Mouse (Mus musculus) gastrocnemius, adult 2 months (tissue): ENCODE measurements at regions not wholly inside any gene's neighbourhood (a gene's known extent, or its start where the extent isn't known, plus 50 kb on each side); places are given as distances from the start of the nearest gene placed in this dataset.
A peak's percentile ranks its signal among the peaks of the same experiment; 100 is the strongest.

Experiments
- DNase-seq: peaks from one replicate; pipeline ENCODE4 v3.0.0; 2022
- H3K27ac ChIP-seq: fragments of 200-600 bp; 2 replicates; pipeline ENCODE4 v1.8.1; 2022; ENCODE audit warnings: mild to moderate bottlenecking
- H3K4me3 ChIP-seq: fragments of 200-600 bp; 2 replicates; pipeline ENCODE4 v1.8.1; 2022; ENCODE audit warnings: mild to moderate bottlenecking, moderate library complexity
- CTCF ChIP-seq: fragments of 200-600 bp; IDR thresholded peaks from 2 replicates; pipeline ENCODE4 v1.8.1; 2022; ENCODE audit warnings: antibody characterized with exemption, mild to moderate bottlenecking, moderate library complexity
- intact Hi-C: fragments of 180-260 bp; cut with DNase I; formaldehyde crosslinking; loops from one replicate; pipeline ENCODE4 v1.15.1; 2025

- H3K27ac ChIP-seq: peak overlapping the region; percentile 48
- intact Hi-C loops: no loop called here
- no peak for DNase-seq
Measured at GRCm38 (mm10) chr13:97847561-97847960, 87.1 kb upstream of the Gm10260 start.

GRCm38 (mm10) chr13:97845148-97845547 is 84.7 kb upstream of the Gm10260 start:
- intact Hi-C loops: no loop called here
- no peak for DNase-seq
- H3K27ac ChIP-seq: no peak overlapping the region
- H3K4me3 ChIP-seq: no peak overlapping the region
- no peak for TF ChIP-seq CTCF

More at GRCm38 (mm10) chr13:97847561-97847960, 87.1 kb upstream of the Gm10260 start:
- H3K4me3 ChIP-seq: no peak overlapping the region
- no peak for TF ChIP-seq CTCF

- TF ChIP-seq CTCF: no peak
- H3K27ac ChIP-seq: no peak overlapping the region
- no peak for DNase-seq
- intact Hi-C loops: no loop called here
- no peak overlapping the region for H3K4me3 ChIP-seq
Measured at GRCm38 (mm10) chr13:97842801-97843200, 82.4 kb upstream of the Gm10260 start.

- no peak for DNase-seq
- intact Hi-C loops: no loop called here
- no peak overlapping the region for H3K4me3 ChIP-seq
- H3K27ac ChIP-seq: no peak overlapping the region
- TF ChIP-seq CTCF: no peak
Measured at GRCm38 (mm10) chr13:97841503-97841902, 81.1 kb upstream of the Gm10260 start.

GRCm38 (mm10) chr13:97839617-97840308 is 79.3 kb upstream of the Gm10260 start:
- no peak for TF ChIP-seq CTCF
- no peak for DNase-seq
- H3K4me3 ChIP-seq: no peak overlapping the region
- H3K27ac ChIP-seq: no peak overlapping the region
- intact Hi-C loops: no loop called here

- no peak for DNase-seq
- Histone ChIP-seq H3K27ac (no peak overlapping the region), H3K4me3 (no peak overlapping the region)
- intact Hi-C loops: no loop called here
- no peak for TF ChIP-seq CTCF
Measured at GRCm38 (mm10) chr13:97837443-97838000, 77.1 kb upstream of the Gm10260 start.

DNA sequence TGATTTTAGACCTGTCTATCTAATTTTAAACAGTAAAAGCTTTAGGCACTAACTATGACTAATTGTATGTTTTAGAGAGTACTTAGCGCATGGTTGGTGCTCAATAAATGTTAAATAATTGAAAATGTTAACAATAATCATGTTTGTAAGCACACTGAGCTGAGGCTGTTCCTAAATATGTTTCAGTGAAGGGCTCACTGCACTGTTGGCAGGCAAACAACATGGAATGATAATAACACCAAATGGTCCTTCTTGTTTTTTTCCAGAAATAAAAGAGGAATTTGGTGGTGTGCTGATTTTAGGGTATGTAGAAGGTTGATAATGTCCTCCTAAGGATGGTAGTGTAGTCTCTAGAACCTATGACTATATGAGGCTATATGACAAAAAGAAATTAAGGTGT is 72.0 kb upstream of the Gm10260 start:
- intact Hi-C loops: no loop called here
- Histone ChIP-seq H3K4me3 (no peak overlapping the region), H3K27ac (no peak overlapping the region)
- no peak for TF ChIP-seq CTCF
- no peak for DNase-seq

GRCm38 (mm10) chr13:97831839-97832238 is 71.4 kb upstream of the Gm10260 start:
- Histone ChIP-seq H3K27ac (no peak overlapping the region), H3K4me3 (no peak overlapping the region)
- TF ChIP-seq CTCF: no peak
- DNase-seq: no peak
- intact Hi-C loops: no loop called here

- DNase-seq: no peak
- Histone ChIP-seq H3K27ac (no peak overlapping the region), H3K4me3 (no peak overlapping the region)
- TF ChIP-seq CTCF: no peak
- intact Hi-C loops: no loop called here
Measured at GRCm38 (mm10) chr13:97829558-97829957, 69.1 kb upstream of the Gm10260 start.

DNA sequence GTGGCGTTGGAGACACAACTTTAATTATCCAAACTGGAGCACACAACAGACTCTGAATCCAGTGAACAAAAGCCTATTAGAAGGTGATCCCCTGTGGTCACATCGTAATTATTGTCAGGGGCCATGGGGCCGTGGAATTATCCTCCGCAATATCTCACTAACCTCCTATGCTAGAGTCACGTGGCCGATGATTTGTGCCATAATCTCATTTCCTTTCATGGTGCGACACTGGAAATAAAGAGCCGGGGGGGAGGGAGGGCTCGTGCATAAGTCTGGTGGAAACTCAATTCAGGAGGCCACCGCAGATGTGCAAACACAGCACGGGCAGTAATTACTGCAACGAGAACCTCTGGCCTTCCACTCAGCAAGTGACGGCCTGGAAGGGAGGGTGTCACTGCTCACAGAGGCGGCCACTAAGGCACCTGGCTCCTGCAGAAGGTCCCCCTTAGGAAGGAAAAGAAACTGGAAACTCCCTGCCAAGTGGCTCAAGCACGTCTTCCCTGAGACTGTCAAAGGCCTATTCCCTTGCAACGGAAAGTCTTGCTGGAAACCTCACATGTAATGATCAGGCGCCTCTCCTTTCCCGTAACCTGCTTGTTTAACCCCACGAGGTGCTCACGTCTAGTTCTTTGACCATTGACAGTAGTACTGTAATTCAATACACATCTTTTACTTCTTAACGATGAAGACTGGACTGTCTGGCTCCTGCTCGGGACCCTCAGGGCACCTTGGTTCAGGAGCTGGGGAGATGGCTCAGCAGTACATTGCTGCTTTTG is 65.6 kb upstream of the Gm10260 start:
- intact Hi-C loops: no loop called here

GRCm38 (mm10) chr13:97825361-97825760 is 64.9 kb upstream of the Gm10260 start:
- intact Hi-C loops: no loop called here

More for the DNA sequence above, 65.6 kb upstream of the Gm10260 start:
- no peak for DNase-seq
- peak overlapping the region; percentile 34 for H3K4me3 ChIP-seq
- no peak overlapping the region for H3K27ac ChIP-seq
- no peak for TF ChIP-seq CTCF

GRCm38 (mm10) chr13:97824071-97824716 is 63.8 kb upstream of the Gm10260 start:
- peak overlapping the region; percentile 57 for H3K4me3 ChIP-seq
- intact Hi-C loops: no loop called here
- no peak for TF ChIP-seq CTCF
- peak; percentile 32 for DNase-seq
- no peak overlapping the region for H3K27ac ChIP-seq

More at GRCm38 (mm10) chr13:97825361-97825760, 64.9 kb upstream of the Gm10260 start:
- no peak overlapping the region for H3K4me3 ChIP-seq
- no peak overlapping the region for H3K27ac ChIP-seq
- no peak for DNase-seq
- no peak for TF ChIP-seq CTCF

GRCm38 (mm10) chr13:97821630-97822029 is 61.2 kb upstream of the Gm10260 start:
- intact Hi-C loops: no loop called here
- Histone ChIP-seq H3K27ac (no peak overlapping the region), H3K4me3 (no peak overlapping the region)
- no peak for DNase-seq
- TF ChIP-seq CTCF: no peak
